Mouse (Mus musculus): ENCODE measurements around the gene Sectm1b.
"Not testable (repeated sequence)": the region's sequence is repeated elsewhere in the genome, so short reads cannot be mapped to it uniquely, and the experiment has no call there.

Sectm1b gene

GRCm38 (mm10) chr11:121067895-121068294 is 4.5 kb upstream of the Sectm1b start:
- peak in 1 of 2 experiments; percentile 57 for DNase-seq

GRCm38 (mm10) chr11:121064197-121064596 is 828 bp upstream of the Sectm1b start:
- no peak for DNase-seq

GRCm38 (mm10) chr11:121061615-121062014 is 1.8 kb downstream of the Sectm1b start:
- DNase-seq, result no peak

GRCm38 (mm10) chr11:121060401-121061067 is 2.8 kb downstream of the Sectm1b start:
- DNase-seq, result not testable (repeated sequence)

GRCm38 (mm10) chr11:121059471-121059870 is 3.9 kb downstream of the Sectm1b start:
- DNase-seq, result no peak

GRCm38 (mm10) chr11:121058956-121059355 is 4.4 kb downstream of the Sectm1b start:
- DNase-seq, result peak; percentile 74 to 81

GRCm38 (mm10) chr11:121058122-121058521 is 5.2 kb downstream of the Sectm1b start:
- DNase-seq, result peak; percentile 86 to 94

- DNase-seq, result peak; percentile 74 to 87
Measured at GRCm38 (mm10) chr11:121056536-121057236, 6.7 kb downstream of the Sectm1b start.

- peak; percentile 83 to 92 for DNase-seq
Measured at GRCm38 (mm10) chr11:121053536-121053935, 9.8 kb downstream of the Sectm1b start.

GRCm38 (mm10) chr11:121052387-121052786 is 11.0 kb downstream of the Sectm1b start:
- peak; percentile 67 to 83 for DNase-seq

- peak in 1 of 2 experiments; percentile 28 for DNase-seq
Measured at GRCm38 (mm10) chr11:121051793-121052192, 11.6 kb downstream of the Sectm1b start.

GRCm38 (mm10) chr11:121049840-121050239 is 13.5 kb downstream of the Sectm1b start:
- DNase-seq, result no peak

- DNase-seq, result peak in 1 of 2 experiments; percentile 38
Measured at GRCm38 (mm10) chr11:121047826-121048399, 15.5 kb downstream of the Sectm1b start.

- DNase-seq, result no peak
Measured at GRCm38 (mm10) chr11:121045286-121045685, 18.1 kb downstream of the Sectm1b start.

- not testable (repeated sequence) for DNase-seq
Measured at GRCm38 (mm10) chr11:121043025-121043424, 20.3 kb downstream of the Sectm1b start.

- DNase-seq, result no peak
Measured at GRCm38 (mm10) chr11:121042480-121042879, 20.9 kb downstream of the Sectm1b start.

- no peak for DNase-seq
Measured at GRCm38 (mm10) chr11:121041636-121042035, 21.7 kb downstream of the Sectm1b start.

GRCm38 (mm10) chr11:121041212-121041611 is 22.2 kb downstream of the Sectm1b start:
- peak; percentile 85 to 90 for DNase-seq

GRCm38 (mm10) chr11:121039302-121039701 is 24.1 kb downstream of the Sectm1b start, which contains the start of gene Cd7:
TSS of gene Cd7 (minus strand) at chr11:121039418.
- no peak for DNase-seq

- no peak for DNase-seq
Measured at GRCm38 (mm10) chr11:121038366-121039240, 24.8 kb downstream of the Sectm1b start.

- no peak for DNase-seq
Measured at GRCm38 (mm10) chr11:121033118-121033517, 30.3 kb downstream of the Sectm1b start.

- DNase-seq, result no peak
Measured at GRCm38 (mm10) chr11:121027259-121027658, 36.1 kb downstream of the Sectm1b start.

- DNase-seq, result no peak
Measured at GRCm38 (mm10) chr11:121024163-121024562, 39.2 kb downstream of the Sectm1b start.
